Mouse (Mus musculus) neural tube, embryonic 14.5 days (tissue): ENCODE measurements around the gene Atp6v1fnb. TPM values are rescaled to one million over a fixed set of nuclear protein-coding genes. Genes with fewer than 3 reads are reported as not detected.

ENCODE experiments used
- ATAC-seq: fragments of 200-750 bp; cut with Nextera tagmentation; 2 replicates; pipeline ENCODE4 v1.8.0; 2017; ENCODE audit warnings: low read depth, mild to moderate bottlenecking, moderate TSS enrichment, moderate library complexity
- H3K27ac ChIP-seq: fragments of 300-500 bp; sonication (generic); 2 replicates; pipeline ENCODE4 v1.5.1; 2014; ENCODE audit warnings: low read depth, mild to moderate bottlenecking, control low read depth, low read length, moderate library complexity, mixed read lengths
- H3K27me3 ChIP-seq: fragments of 300-500 bp; sonication (generic); 2 replicates; pipeline ENCODE4 v1.6.1; 2014; ENCODE audit warnings: low read length; ENCODE audit not compliant: control insufficient read depth, insufficient read depth
- H3K36me3 ChIP-seq: fragments of 300-500 bp; sonication (generic); 2 replicates; pipeline ENCODE4 v1.6.1; 2014; ENCODE audit warnings: low read length, mixed read lengths; ENCODE audit not compliant: control insufficient read depth, insufficient read depth
- H3K4me1 ChIP-seq: fragments of 300-500 bp; sonication (generic); 2 replicates; pipeline ENCODE4 v1.6.1; 2014; ENCODE audit warnings: low read length; ENCODE audit not compliant: control insufficient read depth, insufficient read depth
- H3K4me2 ChIP-seq: fragments of 300-500 bp; sonication (generic); 2 replicates; pipeline ENCODE4 v1.6.1; 2014; ENCODE audit warnings: mild to moderate bottlenecking, low read depth, low read length, control low read depth
- H3K4me3 ChIP-seq: fragments of 300-500 bp; sonication (generic); 2 replicates; pipeline ENCODE4 v1.5.1; 2014; ENCODE audit warnings: low read depth, low read length, control low read depth, mixed read lengths
- H3K9ac ChIP-seq: fragments of 300-500 bp; sonication (generic); replicated peaks from 2 replicates; pipeline ENCODE4 v1.6.1; 2014; ENCODE audit warnings: low read depth, mild to moderate bottlenecking, control low read depth, low read length, mixed read lengths
- H3K9me3 ChIP-seq: fragments of 300-500 bp; sonication (generic); 2 replicates; pipeline ENCODE4 v1.6.1; 2016; ENCODE audit warnings: low read length; ENCODE audit not compliant: control insufficient read depth
- WGBS: fragments of 180-500 bp; shearing (Covaris S2); extraction: QIAGEN DNeasy Blood & Tissue Kit; methylation state at CpG from one replicate; pipeline ENCODE4 v1.1.7; 2014; 5-methylcytosine and 5-hydroxymethylcytosine counted together
- polyA plus RNA-seq: library from polyadenylated mRNA; unstranded; fragments of >200 nt; fragmentation: Nextera tagmentation; extraction: Ambion mirVana; gene quantifications from 2 replicates; pipeline ENCODE4 v1.2.1, GENCODE M21; 2014

The Atp6v1fnb gene
- polyA plus RNA-seq, 1 experiment from 2014 or later, result 0.55 TPM

DNA sequence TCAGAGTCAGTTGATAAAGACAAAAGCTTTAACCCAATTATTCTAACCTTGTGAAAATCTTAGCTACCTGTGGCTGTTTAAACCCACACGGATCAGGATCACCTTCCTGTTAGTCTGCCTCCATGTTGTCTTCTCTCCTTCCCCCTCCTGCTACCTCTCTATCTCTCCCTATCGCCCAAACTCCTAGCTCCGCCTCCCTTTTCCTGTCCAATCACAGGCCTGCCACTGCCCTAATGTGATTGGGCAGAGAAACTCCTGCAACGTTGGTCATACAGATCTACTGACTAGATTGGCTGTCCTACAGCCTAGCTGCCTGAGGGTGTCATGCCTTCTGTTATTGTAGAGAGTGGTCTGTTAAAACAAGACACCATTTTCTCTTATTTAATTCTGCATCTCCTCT lies 21.4 kb upstream of the Atp6v1fnb start:
- Histone ChIP-seq H3K27me3 (no peaks in the 10 kb centered on the region), H3K27ac (no peak overlapping the region), H3K9me3 (no peaks in the 10 kb centered on the region), H3K4me3 (no peak overlapping the region), H3K4me2 (no peak overlapping the region), H3K9ac (no peak overlapping the region), H3K4me1 (no peaks in the 10 kb centered on the region), H3K36me3 (no peaks in the 10 kb centered on the region)
- ATAC-seq, result peak; percentile 28; the same call in 1 of the 2 replicates
- 32% methylated on average over 4 of the region's 4 CpGs for WGBS

DNA sequence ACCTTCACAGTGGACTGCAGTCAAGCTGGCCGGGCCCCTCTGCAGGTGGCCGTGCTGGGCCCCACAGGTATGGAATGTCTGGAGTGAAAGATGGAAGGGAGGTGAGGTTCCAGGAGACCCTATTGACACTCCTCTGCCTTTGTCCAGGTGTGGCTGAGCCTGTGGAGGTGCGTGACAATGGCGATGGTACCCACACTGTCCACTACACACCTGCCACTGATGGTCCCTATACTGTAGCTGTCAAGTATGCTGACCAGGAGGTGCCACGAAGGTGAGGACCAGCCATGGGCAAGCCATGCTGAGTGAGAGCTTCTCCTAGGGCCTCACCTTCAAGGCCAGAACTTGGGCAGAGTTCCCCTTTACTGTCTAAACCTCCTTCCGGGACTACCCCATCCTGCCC lies 20.6 kb upstream of the Atp6v1fnb start:
- Histone ChIP-seq H3K4me2 (no peak overlapping the region), H3K9me3 (no peaks in the 10 kb centered on the region), H3K36me3 (no peaks in the 10 kb centered on the region), H3K9ac (no peak overlapping the region), H3K27me3 (no peaks in the 10 kb centered on the region), H3K27ac (no peak overlapping the region), H3K4me1 (no peaks in the 10 kb centered on the region), H3K4me3 (no peak overlapping the region)
- WGBS, result 94% methylated on average over 6 of the region's 6 CpGs
- no peak for ATAC-seq

DNA sequence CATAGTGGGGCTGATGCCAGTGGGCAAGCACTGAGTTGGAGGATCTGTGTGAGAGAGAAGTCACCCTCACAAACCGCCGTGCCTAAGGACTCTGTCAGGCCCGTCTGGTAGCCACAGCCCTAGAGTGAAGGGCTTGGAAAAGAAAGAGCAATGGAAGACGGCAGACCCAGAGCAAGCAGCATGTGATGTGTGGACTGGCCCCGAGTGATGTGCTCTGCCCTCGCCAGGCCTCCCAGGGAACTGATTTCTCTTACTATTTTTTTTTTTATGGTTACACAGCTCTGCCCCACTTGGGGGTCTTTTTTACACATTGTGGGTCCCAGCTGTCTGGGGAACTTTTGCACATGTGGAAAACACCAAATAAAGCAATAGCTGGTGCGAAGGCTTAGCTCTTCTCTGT lies 9.7 kb upstream of the Atp6v1fnb start:
- H3K36me3 ChIP-seq, result no peaks in the 10 kb centered on the region
- no peaks in the 10 kb centered on the region for H3K9me3 ChIP-seq
- H3K27ac ChIP-seq, result no peak overlapping the region
- H3K27me3 ChIP-seq, result no peaks in the 10 kb centered on the region
- H3K4me1 ChIP-seq, result no peaks in the 10 kb centered on the region
- H3K4me3 ChIP-seq, result no peak overlapping the region
- H3K9ac ChIP-seq, result no peak overlapping the region
- ATAC-seq, result no peak
- H3K4me2 ChIP-seq, result no peak overlapping the region
- WGBS, result 64% methylated on average over 7 of the region's 7 CpGs

GRCm38 (mm10) chr6:29463388-29463787 lies 7.8 kb upstream of the Atp6v1fnb start:
- Histone ChIP-seq H3K27ac (no peak overlapping the region), H3K4me2 (no peak overlapping the region), H3K4me3 (no peak overlapping the region), H3K9ac (no peak overlapping the region), H3K9me3 (no peaks in the 10 kb centered on the region), H3K27me3 (no peaks in the 10 kb centered on the region), H3K36me3 (no peaks in the 10 kb centered on the region), H3K4me1 (peaks cover under 1% of the 10 kb centered on the region)
- no peak for ATAC-seq
- WGBS, result 82% methylated on average over 3 of the region's 3 CpGs

DNA sequence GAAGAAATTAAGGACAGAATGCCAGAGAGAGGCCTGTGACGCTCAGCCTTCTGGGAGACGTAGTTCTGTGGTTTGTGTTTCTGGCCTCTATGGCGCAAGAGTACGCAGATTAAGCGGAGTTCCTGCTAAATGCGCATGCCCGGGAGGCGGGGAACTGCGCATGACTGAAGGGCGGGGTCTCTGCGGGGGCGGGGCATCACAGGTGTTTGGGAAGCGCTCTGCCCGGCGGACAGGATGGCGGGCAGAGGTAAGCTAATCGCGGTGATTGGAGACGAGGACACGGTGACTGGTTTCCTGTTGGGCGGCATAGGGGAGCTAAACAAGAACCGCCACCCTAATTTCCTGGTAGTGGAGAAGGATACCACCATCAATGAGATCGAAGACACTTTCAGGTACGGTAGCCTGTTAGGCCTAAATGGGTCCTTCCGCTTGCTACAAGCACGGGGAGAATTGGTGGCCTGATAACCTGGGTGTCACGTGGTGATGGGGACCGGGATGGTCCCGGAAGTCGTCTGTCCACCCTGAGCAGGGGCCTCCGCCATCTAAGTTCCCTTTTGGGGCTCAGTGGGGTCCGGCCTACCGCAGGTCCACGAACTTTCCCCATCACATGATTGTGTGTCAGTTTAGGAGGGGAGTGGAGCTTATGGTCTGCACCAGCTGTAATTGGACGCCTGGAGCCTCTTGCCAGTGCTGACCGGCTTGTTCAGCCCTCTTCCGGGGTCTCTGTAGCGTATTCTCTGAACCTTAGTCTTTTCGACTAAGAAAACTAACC lies 3.5 kb upstream of the Atp6v1fnb start, which contains the start of gene Atp6v1f:
TSS of gene Atp6v1f (plus strand) at position 136 of the 772 bp plus-strand sequence.
- peak; percentile 95 for ATAC-seq
- H3K4me3 ChIP-seq, result peak within 1 kb of the TSS; percentile 68
- H3K4me2 ChIP-seq, result peak within 1 kb of the TSS; percentile 72
- H3K27ac ChIP-seq, result peak within 1 kb of the TSS; percentile 66
- H3K9me3 ChIP-seq, result no peaks in the 10 kb centered on the region
- WGBS, result under 1% methylated on average over 39 of the region's 39 CpGs
- H3K36me3 ChIP-seq, result peaks cover 11% of the 10 kb centered on the region; the same call in 1 of the 2 replicates
- H3K27me3 ChIP-seq, result no peaks in the 10 kb centered on the region
- H3K4me1 ChIP-seq, result peaks cover 9% of the 10 kb centered on the region
- peak within 1 kb of the TSS; percentile 63 for H3K9ac ChIP-seq

GRCm38 (mm10) chr6:29468851-29469250 lies 2.4 kb upstream of the Atp6v1fnb start:
- H3K9me3 ChIP-seq, result no peaks in the 10 kb centered on the region
- ATAC-seq, result no peak
- no peaks in the 10 kb centered on the region for H3K27me3 ChIP-seq
- H3K4me3 ChIP-seq, result peak overlapping the region; percentile 68
- no peak overlapping the region for H3K27ac ChIP-seq
- 95% methylated on average over 3 of the region's 3 CpGs for WGBS
- peak overlapping the region; percentile 72 for H3K4me2 ChIP-seq
- H3K36me3 ChIP-seq, result peaks cover 11% of the 10 kb centered on the region; the same call in 1 of the 2 replicates
- H3K4me1 ChIP-seq, result peaks cover 9% of the 10 kb centered on the region
- no peak overlapping the region; the same call in 1 of the 2 replicates for H3K9ac ChIP-seq

DNA sequence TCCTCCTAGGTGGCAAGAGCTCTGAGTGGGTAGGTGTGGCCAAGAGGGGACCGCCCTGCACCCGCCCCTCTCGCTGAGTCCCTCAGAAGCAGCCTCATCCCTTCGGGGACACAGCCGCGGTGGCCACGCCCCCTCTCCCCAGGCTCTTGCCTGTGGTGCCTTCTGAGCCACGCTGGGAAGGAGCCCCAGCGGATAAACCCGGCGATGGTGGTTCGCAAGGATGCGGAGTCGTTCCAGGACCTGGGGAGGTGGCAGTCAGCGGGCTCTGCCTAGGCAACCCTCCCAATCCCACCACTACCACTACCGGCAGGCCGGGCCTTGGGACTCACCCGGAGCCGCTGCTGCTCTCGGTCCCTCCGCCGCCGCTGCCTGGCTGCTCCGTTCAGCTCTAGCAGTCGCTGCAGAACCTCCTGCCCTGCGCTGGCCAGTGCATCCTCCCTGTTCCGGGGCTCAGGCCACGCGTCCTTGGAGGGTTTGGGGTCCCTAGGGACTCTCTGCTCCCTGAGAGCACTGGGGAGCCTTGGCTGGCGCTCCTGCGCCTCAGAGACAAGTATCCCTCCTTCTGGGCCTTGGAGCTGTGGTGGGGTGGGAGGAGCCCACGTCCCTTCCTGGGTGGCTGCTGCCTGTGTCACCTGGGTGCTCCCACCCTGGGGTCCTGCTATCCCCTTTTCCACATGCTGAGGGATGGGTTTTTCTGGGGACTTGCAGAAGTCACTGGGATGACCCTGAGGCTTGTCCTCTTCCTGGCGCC lies 2.9 kb downstream of the Atp6v1fnb start:
- Histone ChIP-seq H3K4me3 (peak overlapping the region; percentile 22; the same call in 1 of the 2 replicates), H3K9me3 (no peaks in the 10 kb centered on the region), H3K27me3 (no peaks in the 10 kb centered on the region), H3K4me2 (peak overlapping the region; percentile 53), H3K27ac (no peak overlapping the region), H3K4me1 (peaks cover under 1% of the 10 kb centered on the region), H3K9ac (peak overlapping the region; percentile 42), H3K36me3 (peaks cover 11% of the 10 kb centered on the region; the same call in 1 of the 2 replicates)
- WGBS, result under 1% methylated on average over 33 of the region's 33 CpGs
- peak; percentile 89 for ATAC-seq

- Histone ChIP-seq H3K36me3 (peaks cover 11% of the 10 kb centered on the region; the same call in 1 of the 2 replicates), H3K27ac (no peak overlapping the region), H3K27me3 (no peaks in the 10 kb centered on the region), H3K4me3 (no peak overlapping the region), H3K4me1 (no peaks in the 10 kb centered on the region), H3K9me3 (no peaks in the 10 kb centered on the region), H3K4me2 (no peak overlapping the region), H3K9ac (no peak overlapping the region)
- 43% methylated on average over 2 of the region's 2 CpGs for WGBS
- no peak for ATAC-seq
Observed at GRCm38 (mm10) chr6:29474736-29475135, 3.5 kb downstream of the Atp6v1fnb start.

GRCm38 (mm10) chr6:29482691-29483090 lies 11.5 kb downstream of the Atp6v1fnb start:
- Histone ChIP-seq H3K4me1 (no peaks in the 10 kb centered on the region), H3K9me3 (no peaks in the 10 kb centered on the region), H3K27me3 (no peaks in the 10 kb centered on the region), H3K4me3 (no peak overlapping the region), H3K36me3 (no peaks in the 10 kb centered on the region), H3K9ac (no peak overlapping the region), H3K27ac (no peak overlapping the region), H3K4me2 (no peak overlapping the region)
- no peak for ATAC-seq
- WGBS, result 94% methylated on average over 11 of the region's 13 CpGs
